Mouse (Mus musculus) embryo, embryonic 11 days (tissue): Measurements from ENCODE around the gene Ccdc159.
A peak's percentile ranks its signal among the peaks of the same experiment; 100 is the strongest.

Experiments
- DNase-seq: peaks from one replicate; pipeline ENCODE4 v3.0.0-alpha.2; 2015

Gene Ccdc159

DNA sequence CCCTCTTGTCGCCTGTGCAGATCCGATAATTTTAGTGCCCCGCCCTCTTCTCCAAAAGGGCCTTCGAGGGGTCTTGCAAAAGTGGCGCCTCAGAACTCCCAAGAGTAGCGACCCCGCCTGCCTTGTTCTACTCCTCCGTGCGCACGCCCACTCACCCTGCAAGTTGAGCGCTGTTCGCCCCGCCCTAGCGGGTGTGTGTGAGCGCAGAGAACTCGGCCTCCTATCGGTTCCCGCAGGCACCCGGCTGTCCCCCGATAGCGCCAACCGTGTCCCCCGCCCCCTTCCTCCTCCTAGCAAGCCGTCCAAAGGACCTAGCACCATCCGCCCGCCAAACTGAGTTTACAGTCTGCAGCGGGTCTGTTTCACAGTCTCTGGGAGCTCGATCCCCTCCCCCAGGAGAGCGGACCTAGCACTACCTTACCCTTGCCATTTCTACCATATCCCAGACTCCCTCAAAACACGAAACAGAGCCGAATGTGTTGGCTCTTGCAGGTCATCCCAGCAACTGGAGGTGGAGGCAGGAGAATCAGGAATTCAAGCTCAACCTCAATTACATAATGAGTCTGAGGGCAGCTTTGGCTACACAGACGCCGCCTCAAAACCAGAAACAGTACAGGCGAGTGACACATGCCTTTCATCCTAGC, 35.3 kb downstream of the Ccdc159 start:
- DNase-seq = peak; percentile 87

DNA sequence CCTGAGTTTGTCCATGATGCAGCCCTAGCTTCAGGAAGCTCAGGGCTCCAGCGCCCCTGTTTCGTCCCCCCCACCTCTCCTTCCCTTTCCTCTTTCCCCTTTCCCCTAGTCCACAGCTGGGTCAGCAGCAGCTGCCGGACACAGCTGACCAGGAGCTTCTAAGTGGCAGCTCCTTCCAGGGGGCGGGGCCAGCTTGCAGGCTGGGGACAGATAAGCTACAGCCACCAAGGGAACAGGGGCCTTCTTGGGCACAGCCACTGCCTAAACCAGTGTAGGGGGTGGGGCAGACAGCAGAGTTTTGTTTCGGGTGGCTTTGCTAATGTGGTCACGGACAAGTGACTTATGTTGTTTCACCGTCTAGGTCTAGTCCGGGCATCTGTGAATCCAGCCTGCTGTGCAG, 36.1 kb downstream of the Ccdc159 start, which contains the start of gene Epor:
Gene Epor, minus strand, starts transcription at position 90 of the 400 bp plus-strand sequence.
- DNase-seq = peak; percentile 67

DNA sequence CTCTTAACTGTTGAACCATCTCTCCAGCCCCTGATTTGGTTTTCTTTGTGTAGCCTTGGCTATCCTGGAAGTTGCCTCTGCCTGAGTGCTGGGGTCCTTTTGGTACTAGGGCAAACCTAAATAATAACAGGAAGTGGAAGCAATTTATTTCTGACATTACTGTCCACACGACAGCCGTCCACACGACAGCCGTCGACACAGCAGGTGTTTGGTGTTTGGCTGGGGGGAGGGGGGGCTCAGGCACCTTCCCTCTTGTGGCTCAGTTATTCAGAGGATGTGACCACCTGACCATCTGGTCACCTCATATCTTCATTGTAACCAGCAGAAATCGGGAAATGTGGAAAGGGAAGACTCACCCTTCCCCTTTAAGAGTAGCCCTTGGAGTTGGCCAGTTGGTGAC, 41.6 kb downstream of the Ccdc159 start:
- no peak for DNase-seq

DNA sequence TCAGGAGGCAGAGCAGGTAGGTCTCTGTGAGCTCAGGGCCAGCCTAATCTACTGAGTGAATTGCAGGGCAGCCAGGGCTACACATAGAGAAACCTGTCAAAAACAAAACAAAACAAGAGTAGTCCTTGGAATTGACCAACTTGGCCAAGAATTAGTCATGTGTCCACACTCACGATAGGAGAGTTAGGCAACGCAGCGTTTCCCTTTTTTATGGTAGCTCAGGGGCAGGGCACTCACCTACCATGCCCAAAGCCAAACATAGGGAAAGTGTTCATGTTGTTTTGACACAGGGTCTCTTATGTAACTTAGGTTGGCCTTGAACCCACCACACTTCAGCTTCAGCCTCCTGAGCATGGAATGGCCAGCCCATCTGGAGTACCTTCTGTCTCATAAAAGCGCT, 42.0 kb downstream of the Ccdc159 start:
- no peak for DNase-seq

DNA sequence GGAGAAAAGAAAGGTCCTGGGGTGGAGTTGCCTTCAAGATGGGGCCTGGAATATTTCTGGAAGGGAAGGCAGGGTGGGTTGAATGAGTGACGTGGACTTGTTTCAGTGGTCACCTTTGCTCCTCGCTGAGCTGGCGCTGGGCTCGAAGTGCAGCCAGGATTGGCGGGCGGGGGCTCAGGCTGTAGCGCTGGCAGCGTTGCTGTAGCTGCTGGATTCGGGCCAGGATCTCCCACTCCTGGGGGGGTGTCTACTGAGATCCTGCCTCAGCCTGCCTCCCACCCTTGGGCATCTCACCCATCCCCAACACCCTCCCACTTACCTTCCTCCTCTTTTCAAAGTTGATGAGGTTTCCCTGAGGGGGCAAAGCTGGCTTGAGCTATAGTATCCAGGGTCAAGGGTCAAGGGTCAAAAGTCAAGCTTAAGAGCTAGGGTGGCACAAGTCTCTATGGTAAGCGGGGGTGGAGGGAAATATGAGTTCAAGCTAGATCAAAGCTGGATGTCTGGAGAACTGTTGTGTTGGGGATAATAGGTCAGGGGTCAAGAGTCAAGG, 49.4 kb downstream of the Ccdc159 start:
- no peak for DNase-seq

DNA sequence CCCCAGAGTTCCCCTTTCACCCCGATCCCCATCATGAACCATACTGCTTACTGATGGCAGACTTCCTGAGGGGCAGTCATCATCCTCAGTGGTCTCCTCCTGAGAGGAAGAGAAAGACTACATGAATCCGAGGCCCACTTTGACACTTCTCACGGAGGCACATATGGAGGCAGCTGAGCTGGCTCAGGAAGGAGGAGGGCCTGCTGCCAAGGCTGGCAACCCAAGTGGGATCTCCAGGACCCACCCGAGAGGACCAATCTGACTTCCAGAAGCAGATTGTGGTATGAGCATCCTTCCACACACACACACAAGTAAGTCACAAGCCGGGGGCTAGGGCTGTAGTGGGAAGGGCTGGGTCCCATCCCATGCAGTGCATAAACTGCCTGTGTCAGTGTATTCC, 50.1 kb downstream of the Ccdc159 start:
- no peak for DNase-seq

DNA sequence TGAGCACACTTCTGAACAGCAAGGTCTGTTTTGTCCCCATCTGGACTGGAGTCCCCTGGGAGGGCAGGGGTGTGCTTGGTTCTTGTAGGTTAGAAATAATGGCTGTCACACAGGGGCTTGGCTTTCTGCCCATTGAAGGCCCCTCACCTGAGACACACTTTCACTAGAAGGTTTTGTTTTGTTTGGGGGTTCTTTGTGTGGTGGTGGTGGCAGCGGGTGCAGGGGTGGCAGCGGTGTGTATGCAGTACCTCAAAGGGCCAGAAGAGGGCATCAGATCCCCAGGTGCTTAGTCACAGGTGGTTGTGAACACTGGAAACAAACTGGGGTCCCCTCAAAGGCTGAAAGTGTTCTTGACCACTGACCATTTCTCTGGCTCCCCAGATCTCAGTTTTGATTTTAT, 50.7 kb downstream of the Ccdc159 start:
- DNase-seq = no peak

DNA sequence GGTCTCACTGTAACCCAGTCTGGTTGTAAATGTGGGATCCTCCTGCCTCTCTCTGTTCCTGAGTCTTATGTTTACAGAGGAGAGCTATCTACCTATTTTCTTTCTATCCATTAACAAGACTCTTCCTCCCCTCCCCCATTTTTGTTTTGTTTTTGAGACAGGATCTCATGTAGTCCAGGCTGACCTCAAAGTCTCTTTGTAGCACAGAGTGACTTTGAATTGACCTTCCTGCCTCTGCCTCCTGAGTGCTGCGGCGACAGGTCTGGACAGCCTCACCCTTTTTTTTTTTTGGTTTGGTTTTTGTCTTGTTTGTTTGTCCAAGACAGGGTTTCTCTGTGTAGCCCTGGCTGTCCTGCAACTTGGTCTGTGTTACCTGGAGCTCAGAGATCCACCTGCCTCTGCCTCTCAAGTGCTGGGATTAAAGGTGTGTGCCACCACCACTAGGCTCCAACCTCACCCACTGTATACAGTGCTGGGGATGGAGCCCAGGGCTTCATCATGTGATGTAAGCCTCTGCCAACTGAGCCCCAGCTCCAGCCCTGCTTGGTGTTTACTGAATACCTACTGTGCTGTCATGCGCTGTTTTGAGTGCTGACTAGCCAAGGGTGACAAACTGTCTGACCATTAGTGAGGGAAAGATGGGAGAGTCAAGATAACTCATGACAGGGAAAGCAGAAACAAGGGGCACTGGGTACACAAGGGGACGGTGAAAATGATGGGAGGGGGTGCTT, 51.3 kb downstream of the Ccdc159 start:
- DNase-seq = no peak

DNA sequence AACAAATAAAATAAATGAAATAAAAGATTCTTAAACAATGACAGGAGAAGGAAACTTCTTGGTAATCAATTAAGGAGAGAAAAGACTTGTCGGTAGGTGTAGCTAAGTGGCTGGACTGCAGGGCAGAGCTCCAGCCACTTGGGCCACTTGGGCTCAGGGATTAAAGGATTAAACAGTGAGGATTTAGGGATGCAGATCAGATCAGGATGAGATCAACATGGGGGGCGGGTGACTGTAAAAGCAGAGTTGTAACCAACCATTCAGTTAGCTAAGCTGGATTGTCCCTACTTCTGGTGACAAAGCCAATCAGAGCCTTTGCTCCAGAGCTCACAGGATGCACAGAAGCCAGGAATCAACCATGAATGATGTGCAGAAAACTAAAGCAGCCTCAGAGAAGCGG, 56.6 kb downstream of the Ccdc159 start:
- no peak for DNase-seq
